Mouse (Mus musculus): ENCODE measurements around the gene March2. TPM values are rescaled to one million over a fixed set of nuclear protein-coding genes. Genes with fewer than 3 reads are reported as not detected.
A peak's percentile ranks its signal among the peaks of the same experiment; 100 is the strongest.

Gene March2
- total RNA-seq, 4 experiments from 2014 or later = 90.1 to 113 (median 96.7) TPM

DNA sequence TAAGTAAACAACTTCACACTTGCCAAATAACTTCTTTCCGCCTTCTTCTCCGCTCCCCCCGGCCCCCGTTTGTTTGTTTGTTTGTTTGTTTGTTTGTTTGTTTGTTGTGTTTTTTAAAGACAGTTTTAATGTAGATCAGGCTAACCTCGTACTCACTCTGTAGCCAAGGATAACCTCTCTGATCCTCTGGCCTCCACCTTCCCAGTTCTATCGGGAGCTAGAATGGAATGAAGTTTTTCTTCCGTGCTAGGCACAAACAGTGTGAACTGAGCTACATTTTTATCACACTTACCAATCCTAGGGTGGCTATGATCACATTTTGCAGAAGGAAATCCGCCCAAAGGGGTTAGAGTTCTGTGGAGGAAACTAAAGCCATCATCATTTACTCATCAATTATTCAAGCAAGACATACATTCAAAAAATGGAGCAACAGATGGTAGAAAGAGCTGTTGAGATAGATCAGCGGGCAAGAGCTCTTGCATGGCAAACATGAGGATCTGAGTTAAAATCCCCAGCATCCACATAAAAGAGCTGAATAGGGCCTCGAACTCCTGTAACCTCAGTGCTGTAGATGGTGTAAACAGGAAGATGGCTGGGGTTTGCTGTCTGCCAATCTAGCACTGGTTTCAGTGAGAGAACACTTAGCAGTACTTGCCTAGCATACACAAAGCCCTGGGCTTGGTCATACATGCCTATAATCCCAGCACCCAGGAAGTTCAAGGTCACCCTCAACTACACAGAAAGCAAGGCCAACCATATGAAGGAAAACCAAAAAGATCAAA lies 665 bp upstream of the March2 start:
- no peak for DNase-seq (ENCODE audit: low spot score in 2 of 2)

DNA sequence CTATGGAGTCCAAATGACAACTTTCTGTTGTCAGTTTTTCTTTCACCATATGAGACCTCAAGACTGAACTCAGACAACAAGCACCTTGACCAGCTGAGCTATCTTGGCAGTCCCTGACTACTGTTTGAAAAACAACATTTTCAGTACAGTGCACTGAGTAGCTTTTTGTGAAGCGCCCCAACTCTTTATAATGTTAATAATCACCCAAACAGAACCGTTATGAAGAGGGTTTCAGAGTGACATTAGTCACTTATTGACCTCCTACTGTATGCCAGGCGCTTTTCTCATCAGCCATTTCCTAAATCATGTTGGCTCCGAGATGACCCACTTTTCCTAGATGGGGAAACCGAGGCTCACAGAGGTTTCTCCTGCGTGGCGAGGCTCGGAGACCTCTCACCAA lies 488 bp downstream of the March2 start:
- no peak for DNase-seq (ENCODE audit: low spot score in 2 of 2)

DNA sequence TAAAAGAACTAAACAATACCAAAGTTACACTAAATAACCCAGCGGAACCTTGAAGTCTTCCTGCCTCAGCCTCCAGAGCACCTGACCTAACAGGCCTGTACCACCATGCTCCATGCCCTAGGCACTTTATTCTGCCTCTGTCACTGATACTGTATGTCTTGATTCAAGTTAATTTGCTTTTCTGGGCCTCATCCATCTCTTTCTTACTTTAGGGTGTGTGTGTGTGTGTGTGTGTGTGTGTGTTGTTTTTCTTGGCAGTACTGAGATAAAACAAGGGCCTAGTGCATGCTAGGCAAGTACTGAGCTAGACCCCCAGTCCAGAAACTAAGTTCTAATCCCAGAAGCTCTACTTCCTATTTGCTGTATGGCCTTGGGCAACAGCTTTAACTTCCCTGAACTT lies 1.2 kb downstream of the March2 start:
- DNase-seq (ENCODE audit: low spot score in 2 of 2) = no peak

DNA sequence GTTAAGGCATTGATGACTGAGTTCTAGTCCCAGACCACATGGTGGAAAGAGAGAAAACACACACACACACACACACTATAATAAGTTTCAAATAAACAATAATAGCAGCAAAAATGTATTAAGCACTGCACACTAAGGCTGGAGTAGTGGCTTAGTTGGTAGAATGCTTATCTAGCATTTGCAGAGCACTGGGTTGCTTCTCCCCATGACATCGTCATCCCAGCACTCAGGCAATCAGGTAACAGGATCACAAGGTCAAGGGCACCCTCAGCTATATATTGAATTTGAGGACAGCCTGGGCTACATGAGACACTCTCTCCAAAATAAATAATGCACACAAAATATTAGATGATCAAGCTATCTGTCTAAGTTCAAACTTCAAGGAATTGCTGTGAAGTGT lies 3.7 kb downstream of the March2 start:
- no peak for DNase-seq (ENCODE audit: low spot score in 2 of 2)

DNA sequence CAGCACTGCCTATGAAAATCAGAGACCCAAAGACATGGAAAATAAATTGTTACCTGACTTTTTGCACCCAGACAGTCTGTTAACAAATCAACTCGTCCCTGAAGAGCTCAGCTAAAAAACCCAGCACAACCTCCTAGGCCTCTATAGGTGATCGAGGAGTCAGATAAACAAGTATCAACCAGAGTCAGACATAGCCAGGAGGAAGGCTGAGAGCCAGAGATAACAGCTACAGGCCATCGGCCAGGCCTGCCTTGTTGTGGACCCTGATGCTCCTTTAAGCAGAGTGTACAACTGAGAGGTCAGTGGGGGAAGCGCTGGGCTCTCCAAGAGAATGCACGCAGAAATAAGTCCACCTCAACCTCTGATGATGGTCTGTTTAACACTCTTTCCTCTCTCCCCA lies 5.2 kb downstream of the March2 start:
- DNase-seq (ENCODE audit: low spot score in 2 of 2) = no peak

DNA sequence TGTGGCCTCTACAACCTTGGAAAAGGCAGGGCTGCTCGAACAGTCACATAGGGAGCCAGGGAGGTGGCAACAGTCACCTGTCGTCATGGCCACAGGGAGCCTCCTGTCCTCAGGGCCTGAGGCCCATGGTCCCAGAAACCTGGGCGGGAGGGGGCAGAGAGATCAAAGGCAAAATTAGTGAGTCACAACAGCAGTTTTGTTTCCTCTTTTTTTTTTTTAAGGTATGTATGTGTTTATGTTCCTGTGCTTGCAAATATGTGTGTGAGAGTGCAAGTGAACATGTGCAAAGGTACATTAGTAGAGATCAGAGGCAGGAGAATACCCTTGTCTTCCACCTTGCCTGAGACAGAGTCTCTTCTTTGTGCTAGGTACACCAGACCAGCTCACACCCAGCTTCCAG lies 8.6 kb downstream of the March2 start:
- DNase-seq (ENCODE audit: low spot score in 2 of 2) = no peak

DNA sequence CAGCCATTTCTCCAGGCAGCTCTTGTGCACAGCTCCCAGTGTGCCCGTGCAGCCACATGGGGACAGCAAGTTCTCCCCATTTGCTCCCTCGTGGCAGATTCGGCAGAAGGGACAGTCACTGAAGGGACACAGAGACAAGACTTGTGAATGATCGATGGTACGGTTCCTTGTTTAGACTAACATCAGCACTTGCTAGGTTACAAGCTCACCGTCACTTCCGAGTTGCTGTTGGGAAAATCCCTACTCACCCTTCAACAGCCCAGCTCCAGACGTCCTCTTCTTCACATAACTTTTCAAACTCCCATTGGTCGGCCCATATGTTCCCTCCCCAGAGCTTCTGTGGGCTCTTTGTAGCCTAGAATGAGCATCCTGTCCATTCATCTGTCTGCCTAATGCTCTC lies 15.4 kb downstream of the March2 start:
- DNase-seq (ENCODE audit: low spot score in 2 of 2) = no peak

DNA sequence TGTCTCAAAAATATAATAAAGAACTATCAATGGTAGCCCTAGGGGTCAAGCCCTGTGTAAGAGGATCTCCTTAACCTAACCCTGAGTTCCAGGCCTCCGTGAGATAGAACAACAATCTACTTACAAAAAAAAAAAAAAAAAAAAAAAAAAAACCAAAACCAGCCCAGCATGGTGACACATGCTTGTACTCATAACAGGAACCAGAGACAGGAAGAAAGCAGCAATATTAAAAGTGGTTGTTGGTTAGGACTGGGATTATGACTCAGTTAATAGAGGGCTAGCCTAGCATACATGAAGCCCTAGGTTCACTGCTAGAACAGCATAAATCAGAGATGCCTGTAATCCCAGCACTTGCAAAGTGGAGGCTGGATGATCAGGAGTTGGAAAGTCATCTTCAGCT lies 16.3 kb downstream of the March2 start:
- no peak for DNase-seq (ENCODE audit: low spot score in 2 of 2)

DNA sequence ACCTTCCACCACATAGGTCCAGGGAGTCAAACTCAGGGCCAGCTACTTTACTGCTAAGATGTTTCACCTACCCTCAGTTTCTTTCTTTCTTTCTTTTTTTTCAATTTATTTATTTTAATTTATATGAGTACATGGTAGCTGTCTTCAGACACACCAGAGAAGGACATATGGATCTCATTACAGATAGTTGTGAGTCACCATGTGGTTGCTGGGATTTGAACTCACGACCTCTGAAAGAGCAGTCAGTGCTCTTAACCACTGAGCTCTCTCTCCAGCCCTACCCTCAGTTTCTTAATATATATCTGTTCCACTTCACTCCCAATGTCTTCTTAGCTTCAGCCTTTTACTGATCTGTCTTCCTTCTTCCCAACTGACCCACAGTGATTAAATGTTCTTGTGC lies 23.0 kb downstream of the March2 start:
- DNase-seq (ENCODE audit: low spot score in 2 of 2) = no peak

DNA sequence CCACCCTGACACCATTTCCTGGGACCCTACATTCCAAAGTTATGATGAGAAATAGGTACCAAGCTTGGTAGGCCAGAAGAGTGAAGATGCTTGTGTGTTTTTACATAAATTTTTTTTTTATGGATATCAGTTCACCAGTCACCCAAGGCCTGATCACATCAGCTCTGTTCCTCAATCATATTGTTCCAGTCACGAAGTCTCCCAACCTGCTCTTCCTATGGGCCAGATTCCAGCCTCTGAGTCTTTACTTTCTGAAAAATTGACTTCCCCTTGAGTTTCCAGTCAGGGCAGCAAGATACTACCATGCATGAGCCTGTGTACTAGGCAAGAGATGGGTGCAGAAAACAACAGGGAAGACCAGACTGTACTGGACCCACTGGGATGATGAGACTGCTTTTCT lies 31.7 kb downstream of the March2 start, which contains the start of gene Hnrnpm:
Gene Hnrnpm, minus strand, starts transcription at position 101 of the 400 bp plus-strand sequence.
- no peak for DNase-seq (ENCODE audit: low spot score in 2 of 2)

DNA sequence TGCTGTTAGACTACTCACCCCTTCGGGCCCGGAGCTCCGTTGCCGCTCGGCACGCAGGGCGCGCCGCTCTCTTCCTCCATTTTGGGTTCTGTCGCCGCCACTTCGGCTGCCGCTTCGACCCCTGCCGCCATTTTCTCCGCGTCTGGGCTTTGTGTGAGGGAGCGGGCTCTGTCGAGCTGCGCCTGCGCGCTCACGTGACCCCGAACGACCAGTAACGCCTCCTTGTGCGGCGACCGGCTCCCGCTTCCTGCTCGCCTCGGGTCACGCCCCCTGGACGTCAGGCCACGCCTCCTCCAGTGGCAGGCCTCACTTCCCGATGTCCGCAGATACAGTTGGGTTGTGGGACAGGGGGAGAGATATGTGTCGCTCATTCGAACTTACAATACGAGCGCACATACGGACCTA lies 33.2 kb downstream of the March2 start:
- peak; percentile 95 to 98 for DNase-seq (ENCODE audit: low spot score in 2 of 2)

DNA sequence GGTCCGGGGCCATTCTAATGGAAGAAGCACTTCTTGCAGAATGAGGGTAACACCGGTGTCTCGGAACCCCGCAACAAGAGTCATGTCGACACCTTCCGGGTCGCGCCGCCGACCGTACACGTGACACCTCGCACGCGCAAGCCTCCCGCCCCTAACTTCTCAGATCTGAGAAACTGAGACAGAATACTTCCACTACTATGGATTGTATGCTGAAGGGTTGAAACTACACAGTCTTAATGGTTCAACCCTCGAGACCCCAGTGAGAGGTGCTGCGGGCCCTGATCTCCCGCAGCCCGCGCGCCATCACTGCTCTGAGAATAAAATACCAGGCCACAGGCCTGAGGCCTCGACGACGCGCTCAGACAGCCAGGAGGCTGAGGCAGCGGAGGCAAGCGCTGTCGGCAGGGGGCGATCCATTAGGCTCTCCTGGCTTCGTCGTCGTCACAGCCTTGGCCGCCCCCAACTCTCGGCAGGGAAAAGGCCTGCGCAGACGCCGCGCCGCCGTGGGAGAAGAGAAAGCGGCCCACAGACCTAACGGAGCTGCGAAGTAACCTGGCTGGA lies 33.7 kb downstream of the March2 start:
- peak; percentile 36 to 38 for DNase-seq (ENCODE audit: low spot score in 2 of 2)

DNA sequence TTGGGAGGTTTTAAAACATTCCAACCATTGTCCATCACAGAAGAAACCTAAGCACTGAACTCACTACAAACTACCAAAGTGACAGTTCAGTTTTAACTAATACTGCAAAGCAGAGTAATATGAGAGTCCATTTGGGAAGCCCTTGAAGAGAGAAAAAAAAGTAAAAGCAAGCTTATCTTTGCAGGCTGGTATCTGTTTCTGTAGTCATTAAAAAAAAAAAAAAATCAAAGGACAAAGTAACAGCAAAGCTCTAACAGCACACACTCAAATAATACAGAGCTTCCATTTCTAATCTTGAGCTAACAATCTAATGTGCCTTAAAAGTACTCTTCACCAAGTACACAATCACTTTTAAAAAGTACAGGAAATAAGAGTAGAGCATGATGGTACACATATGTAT lies 36.7 kb downstream of the March2 start:
- no peak for DNase-seq (ENCODE audit: low spot score in 2 of 2)

DNA sequence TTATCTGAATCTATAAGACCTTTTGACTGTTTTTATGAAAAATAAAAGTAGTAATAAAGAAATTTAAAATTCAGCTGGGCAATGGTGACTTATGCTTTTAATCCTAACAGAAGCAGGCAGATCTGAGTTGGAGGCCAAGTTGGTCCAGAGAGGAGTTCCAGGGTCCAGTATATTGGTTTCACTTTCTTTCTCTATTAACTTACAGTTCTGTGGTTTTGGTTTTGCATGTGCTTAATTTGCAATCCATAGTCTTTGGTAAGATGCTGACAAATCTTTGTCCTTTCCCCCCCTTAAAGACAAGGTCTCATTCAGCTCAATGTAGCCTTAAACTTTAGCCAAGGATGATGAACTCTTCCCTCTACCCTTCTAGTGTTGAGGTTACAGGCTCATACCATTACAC lies 39.7 kb downstream of the March2 start:
- no peak for DNase-seq (ENCODE audit: low spot score in 2 of 2)

DNA sequence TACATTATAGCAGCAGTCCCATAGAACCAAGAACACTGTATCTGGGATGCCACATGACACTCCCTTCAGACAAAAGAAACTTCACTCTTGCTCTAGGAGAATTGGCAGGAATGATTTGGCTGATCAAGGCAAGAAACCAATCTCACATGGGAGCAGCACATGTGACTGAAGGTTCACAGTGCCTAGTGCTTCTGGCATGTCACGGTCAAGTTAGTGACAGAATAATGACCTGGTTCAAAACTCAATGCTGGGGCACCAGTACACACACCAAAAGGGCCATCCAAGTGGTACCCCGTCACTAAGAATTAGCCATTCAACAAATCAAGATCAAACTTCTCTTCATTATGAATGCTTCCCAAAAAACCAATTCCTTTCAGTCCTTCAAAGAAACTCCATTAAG lies 42.4 kb downstream of the March2 start:
- no peak for DNase-seq (ENCODE audit: low spot score in 2 of 2)

DNA sequence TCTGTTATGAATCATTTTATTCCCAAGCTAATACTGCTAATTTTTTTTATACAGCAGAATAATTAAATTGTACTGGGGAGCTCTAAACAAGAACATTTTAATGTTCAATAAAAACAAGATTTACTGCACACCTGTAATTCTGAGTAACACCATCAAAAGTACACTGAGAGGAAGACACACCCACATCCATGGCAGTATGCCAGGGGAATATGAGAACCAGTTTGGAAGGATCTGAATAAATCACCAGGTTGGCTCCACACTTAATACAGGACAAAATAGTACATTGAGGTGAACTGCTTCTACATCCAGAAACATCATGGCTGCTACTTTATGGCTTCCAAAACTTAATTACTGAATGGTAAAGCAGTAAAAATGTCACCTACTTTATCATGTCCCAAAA lies 43.0 kb downstream of the March2 start:
- peak in 1 of 2 experiments; percentile 10 for DNase-seq (ENCODE audit: low spot score in 2 of 2)

DNA sequence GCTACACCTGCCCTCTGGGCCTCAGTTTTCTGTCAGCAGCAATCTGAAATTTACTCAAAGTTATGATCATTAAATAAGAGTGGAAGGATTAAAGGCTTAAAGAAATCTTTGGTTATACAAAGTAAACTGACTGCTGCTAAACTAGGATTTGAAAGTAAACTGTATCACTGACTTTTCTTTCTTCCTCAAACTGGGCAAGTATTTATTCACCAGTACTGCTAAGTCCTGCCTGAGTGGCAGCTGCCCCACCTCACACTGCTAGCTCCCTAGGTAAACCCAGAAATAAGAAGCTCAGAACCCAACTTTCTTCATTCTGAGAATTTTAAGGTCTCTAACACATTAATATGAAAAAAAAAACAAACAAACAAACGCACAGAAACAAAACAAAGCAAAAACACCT lies 44.6 kb downstream of the March2 start:
- DNase-seq (ENCODE audit: low spot score in 2 of 2) = no peak

DNA sequence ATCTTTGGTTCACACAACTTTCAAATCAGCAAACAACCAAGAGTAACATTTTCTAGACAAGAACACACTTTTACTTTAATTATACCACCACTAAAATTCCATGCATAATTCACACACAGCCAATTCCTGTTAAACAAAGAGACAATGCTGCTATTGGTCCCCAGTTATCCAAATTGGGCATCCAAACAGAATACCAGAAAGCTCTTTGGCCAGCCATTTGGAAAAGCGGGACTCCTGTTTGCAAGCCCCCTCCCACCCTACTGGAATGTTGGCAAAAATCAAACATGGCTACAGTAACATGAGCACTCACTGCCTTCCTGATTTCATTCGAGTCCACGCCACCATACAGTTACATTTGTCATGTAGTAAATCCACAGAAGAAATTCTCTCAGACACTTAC lies 48.8 kb downstream of the March2 start:
- no peak for DNase-seq (ENCODE audit: low spot score in 2 of 2)

DNA sequence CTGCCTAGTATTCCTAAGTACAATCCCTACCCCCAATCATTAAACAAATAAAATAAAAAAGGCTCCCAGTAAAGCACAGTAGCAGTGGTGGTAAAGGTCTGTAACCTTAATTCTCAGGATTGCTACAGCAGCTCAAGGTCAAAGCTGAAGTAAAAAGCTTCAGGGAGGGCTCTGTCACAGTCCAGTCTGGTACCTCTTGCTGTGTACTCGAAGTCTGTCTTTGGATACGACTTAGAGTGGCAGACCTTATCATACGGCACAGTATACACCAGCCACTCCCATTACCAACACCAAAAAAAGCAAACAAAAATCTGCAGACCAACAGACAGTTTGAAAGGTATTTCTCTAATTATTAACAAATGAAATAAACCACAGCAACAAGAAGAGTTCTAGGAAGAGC lies 51.7 kb downstream of the March2 start:
- DNase-seq (ENCODE audit: low spot score in 2 of 2) = no peak

DNA sequence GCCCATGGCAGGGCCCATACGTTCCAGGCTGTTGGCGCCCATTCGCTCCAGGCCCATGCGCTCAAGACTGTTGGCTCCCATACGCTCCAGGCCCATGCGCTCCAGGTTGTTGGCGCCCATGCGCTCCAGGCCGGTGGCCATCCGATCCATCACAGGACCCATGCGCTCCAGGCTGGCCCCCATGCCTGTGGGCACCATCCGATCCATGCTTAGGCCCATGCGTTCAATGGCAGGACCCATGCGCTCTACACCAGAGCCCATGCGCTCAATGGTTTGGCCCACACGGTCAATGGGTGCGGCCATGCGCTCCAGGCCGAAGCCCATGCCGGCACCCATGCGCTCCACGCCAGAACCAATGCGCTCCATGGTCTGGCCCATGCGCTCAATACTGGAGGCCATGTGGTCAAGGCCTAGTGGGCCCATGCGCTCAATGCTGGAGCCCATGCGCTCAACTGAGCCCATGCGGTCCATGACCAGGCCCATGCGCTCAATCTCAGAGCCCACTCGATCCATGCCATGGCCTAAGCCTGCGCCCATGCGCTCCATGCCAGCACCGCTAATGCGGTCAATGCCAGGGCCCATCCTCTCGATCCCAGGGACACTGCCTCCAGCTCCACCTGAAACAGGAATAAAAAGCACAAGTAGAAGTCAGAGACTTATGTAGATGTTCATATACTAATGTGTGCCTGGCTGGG lies 68.5 kb downstream of the March2 start:
- no peak for DNase-seq (ENCODE audit: low spot score in 2 of 2)

DNA sequence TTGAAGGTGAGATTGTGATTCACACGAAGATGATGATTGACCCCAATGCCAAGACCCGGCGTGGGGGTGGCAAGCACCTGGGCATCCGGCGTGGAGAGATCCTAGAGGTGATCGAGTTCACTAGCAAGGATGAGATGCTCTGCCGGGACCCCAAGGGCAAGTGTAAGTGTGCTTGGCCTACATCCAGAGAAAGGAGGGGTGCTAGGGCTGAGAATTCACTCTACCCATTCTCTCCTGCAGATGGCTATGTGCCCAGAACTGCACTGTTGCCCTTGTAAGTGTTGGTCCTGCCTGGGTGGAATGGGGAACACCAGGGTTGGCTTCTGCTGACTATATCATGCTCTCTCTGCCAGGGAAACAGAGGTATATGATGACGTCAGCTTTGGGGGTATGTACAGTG lies 73.4 kb downstream of the March2 start:
- no peak for DNase-seq (ENCODE audit: low spot score in 2 of 2)

DNA sequence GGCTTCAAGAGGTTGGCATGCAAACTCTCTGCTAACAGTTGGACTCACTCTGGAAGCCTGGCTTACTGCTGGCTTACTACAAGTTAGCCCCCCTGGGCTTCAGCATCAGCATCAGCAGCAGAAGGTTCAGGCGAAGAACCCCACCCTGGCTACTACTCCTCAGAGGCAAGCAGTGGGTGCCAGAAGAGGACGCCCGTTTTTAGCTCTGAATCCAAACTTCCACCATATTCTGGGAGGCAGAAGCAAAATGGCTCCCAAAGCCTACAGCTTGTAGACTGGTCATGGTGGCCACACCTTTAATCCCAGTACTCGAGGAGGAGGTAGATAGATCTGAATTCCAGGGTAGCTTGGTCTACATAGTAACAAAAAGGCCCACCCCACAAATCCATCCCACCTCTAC lies 74.4 kb downstream of the March2 start:
- no peak for DNase-seq (ENCODE audit: low spot score in 2 of 2)

DNA sequence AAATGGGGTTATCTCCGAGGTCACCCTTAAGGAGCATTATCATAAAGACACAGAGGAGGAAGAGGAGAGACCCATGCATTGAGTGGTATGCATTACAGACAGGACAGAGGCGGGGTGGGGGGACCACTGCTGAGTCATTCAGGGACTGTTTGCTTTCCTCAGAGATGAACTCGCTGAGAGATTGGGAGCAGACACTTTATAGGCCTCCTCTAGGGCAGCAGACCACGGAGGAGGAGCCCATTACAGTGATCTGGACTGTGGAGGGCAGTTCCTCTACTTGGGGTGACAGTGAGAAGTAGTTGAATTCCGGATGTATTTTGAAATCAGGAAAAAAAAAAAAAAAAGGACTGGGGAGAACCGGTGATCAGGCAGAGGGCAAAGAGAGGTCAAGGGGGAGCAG lies 78.7 kb downstream of the March2 start:
- DNase-seq (ENCODE audit: low spot score in 2 of 2) = no peak
